14 mouse cellular contexts compared by ENCODE assay signal in genomic region chr9:47327575-47327974, GRCm38 (mm10).
DNase-seq lines count a peak whose midpoint lies in the region; ATAC-seq lines count a peak whose summit lies in the region.
"Had no signal": no experiment of that assay in that cellular context is flagged by ENCODE, and none has a peak within 500 bp of the region (broad histone marks: within the 10 kb centered on the region; RNA-seq: fewer than 3 reads in every experiment).

No protein-coding gene starts in this region.

- no peak overlapping the region for H3K9ac ChIP-seq in forebrain, embryonic 16.5 days (replicated peaks; ENCODE audit: low read depth, low read length)
- no peak overlapping the region for H3K9ac ChIP-seq in neural tube, embryonic 13.5 days
- H3K9ac ChIP-seq: kidney, embryonic 15.5 days had no signal

- no peak overlapping the region for H3K4me2 ChIP-seq in forebrain, embryonic 16.5 days (ENCODE audit: low read length)
- no peak overlapping the region for H3K4me2 ChIP-seq in neural tube, embryonic 13.5 days
- H3K4me2 ChIP-seq: kidney, embryonic 15.5 days had no signal

- no peak overlapping the region for H3K27ac ChIP-seq in forebrain, embryonic 16.5 days (ENCODE audit: low read length)
- H3K27ac ChIP-seq in neural tube, embryonic 13.5 days (replicated peaks), result no peak overlapping the region
- H3K27ac ChIP-seq: kidney, embryonic 15.5 days; left cerebral cortex, adult 2 months had no signal

- 100% methylated on average over 2 of the region's 2 CpGs for WGBS in forebrain, embryonic 16.5 days
- 97% methylated on average over 2 of the region's 2 CpGs for WGBS in neural tube, embryonic 13.5 days

- H3K9me3 ChIP-seq in forebrain, embryonic 16.5 days (ENCODE audit: control insufficient read depth, low read length), result no peaks in the 10 kb centered on the region
- no peaks in the 10 kb centered on the region for H3K9me3 ChIP-seq in neural tube, embryonic 13.5 days
- H3K9me3 ChIP-seq: kidney, embryonic 15.5 days had no signal

- H3K27me3 ChIP-seq in forebrain, embryonic 16.5 days (replicated peaks; ENCODE audit: control insufficient read depth, insufficient read depth, low read length), result no peaks in the 10 kb centered on the region
- no peaks in the 10 kb centered on the region for H3K27me3 ChIP-seq in neural tube, embryonic 13.5 days
- H3K27me3 ChIP-seq: CH12.LX; kidney, embryonic 15.5 days had no signal

- no peaks in the 10 kb centered on the region for H3K36me3 ChIP-seq in forebrain, embryonic 16.5 days (ENCODE audit: control insufficient read depth, insufficient read depth)
- H3K36me3 ChIP-seq in neural tube, embryonic 13.5 days, result no peaks in the 10 kb centered on the region
- H3K36me3 ChIP-seq: kidney, embryonic 15.5 days had no signal

- DNase-seq in kidney, adult 9 months, result peak; percentile 11
- DNase-seq in kidney, postnatal 25 days, result no peak
- peak; percentile 36 for DNase-seq in retina, postnatal 1 day
- DNase-seq in retina, embryonic 14.5 days (ENCODE audit: low spot score), result no peak
- no peak for DNase-seq in gastrocnemius, postnatal 4 days (ENCODE audit: low spot score in 2 of 2)
- DNase-seq in spleen, adult 12 weeks (ENCODE audit: low spot score), result no peak
- DNase-seq: cerebellum, adult 9-11 months; gastrocnemius, postnatal 25 days; lung, adult 18-20 months had no signal

- no peaks in the 10 kb centered on the region for H3K4me1 ChIP-seq in forebrain, embryonic 16.5 days (replicated peaks; ENCODE audit: control insufficient read depth, insufficient read depth, low read length)
- no peaks in the 10 kb centered on the region for H3K4me1 ChIP-seq in neural tube, embryonic 13.5 days (replicated peaks)
- H3K4me1 ChIP-seq: kidney, embryonic 15.5 days had no signal

- peak; percentile 93 for ATAC-seq in forebrain, embryonic 16.5 days
- ATAC-seq in neural tube, embryonic 13.5 days (ENCODE audit: low read depth), result peak; percentile 83

- no peak overlapping the region for H3K4me3 ChIP-seq in forebrain, embryonic 16.5 days (replicated peaks; ENCODE audit: low read length)
- H3K4me3 ChIP-seq in neural tube, embryonic 13.5 days, result no peak overlapping the region
- H3K4me3 ChIP-seq: kidney, embryonic 15.5 days; left cerebral cortex, adult 2 months had no signal

Comparison
In these comparisons a context has a peak if more than half of its experiments do, and no peak if none do; other contexts are left out.
1. DNase-seq: peak in kidney, adult 9 months (single experiment) and retina, postnatal 1 day (single experiment); none in kidney, postnatal 25 days (0 of 2), retina, embryonic 14.5 days (single experiment), gastrocnemius, postnatal 4 days (0 of 2) and spleen, adult 12 weeks (single experiment).